Mouse (Mus musculus) effector memory CD4-positive, alpha-beta T cell, adult 5 months (primary cell): ENCODE results near the gene Gm7356. TPM values are rescaled to one million over a fixed set of nuclear protein-coding genes. Genes with fewer than 3 reads are reported as not detected.

Source experiments
- polyA plus RNA-seq: library from polyadenylated mRNA; unstranded; fragments of 100-300 nt; shearing (Covaris generic); gene quantifications from one replicate; pipeline ENCODE4 v1.2.1, GENCODE M21; 2017

The Gm7356 gene
- polyA plus RNA-seq = not detected

GRCm38 (mm10) chr17:14003604-14004003, at the start of gene Gm7356:
Gene Gm7356 (minus strand): TSS chr17:14003704.

Other genes starting within 250 kb of the Gm7356 start
- gene Afdn, start 243.2 kb downstream of the Gm7356 start, polyA plus RNA-seq = 4.9 TPM
- gene Tcte2, start 241.9 kb downstream of the Gm7356 start, polyA plus RNA-seq = not detected
- gene Gm7168, start 55.3 kb downstream of the Gm7356 start, polyA plus RNA-seq = not detected
- gene Gm7358, start 55.8 kb upstream of the Gm7356 start, polyA plus RNA-seq = not detected
- gene Dact2, start 200.6 kb upstream of the Gm7356 start, polyA plus RNA-seq = not detected